In genomic region chr10:60830000-60830399, GRCm38 (mm10) we compare ENCODE assay signal across 8 mouse cellular contexts. TPM values are rescaled to one million over a fixed set of nuclear protein-coding genes. Genes with fewer than 3 reads are reported as not detected.
A peak's percentile ranks its signal among the peaks of the same experiment; 100 is the strongest.
DNase-seq lines count a peak whose midpoint lies in the region; ATAC-seq and TF ChIP-seq lines count a peak whose summit lies in the region.
"Had no signal": no experiment of that assay in that cellular context is flagged by ENCODE, and none has a peak within 500 bp of the region (broad histone marks: within the 10 kb centered on the region; RNA-seq: fewer than 3 reads in every experiment).

No protein-coding gene starts in this region.

- H3K9ac ChIP-seq in lung, postnatal 0 days (replicated peaks; ENCODE audit: low read depth): peak overlapping the region; percentile 86
- peak overlapping the region; percentile 76 for H3K9ac ChIP-seq in forebrain, embryonic 13.5 days
- peak overlapping the region; percentile 79 for H3K9ac ChIP-seq in limb, embryonic 14.5 days (ENCODE audit: low read depth, low read length, severe bottlenecking)
- H3K9ac ChIP-seq in stomach, postnatal 0 days (ENCODE audit: low read length): no peak overlapping the region; the same call in 1 of the 2 replicates

- no peaks in the 10 kb centered on the region for H3K36me3 ChIP-seq in lung, postnatal 0 days (ENCODE audit: insufficient read depth, low read length)
- H3K36me3 ChIP-seq in forebrain, embryonic 13.5 days (ENCODE audit: poor library complexity, severe bottlenecking): no peaks in the 10 kb centered on the region
- no peaks in the 10 kb centered on the region for H3K36me3 ChIP-seq in limb, embryonic 14.5 days (ENCODE audit: control insufficient read depth, insufficient read depth, low read length)
- H3K36me3 ChIP-seq in stomach, postnatal 0 days (ENCODE audit: control insufficient read depth, insufficient read depth, low read length): no peaks in the 10 kb centered on the region

- ATAC-seq in lung, postnatal 0 days: no peak
- no peak for ATAC-seq in forebrain, embryonic 13.5 days
- no peak for ATAC-seq in limb, embryonic 14.5 days (ENCODE audit: low FRiP score, low read depth)
- ATAC-seq in stomach, postnatal 0 days (ENCODE audit: low FRiP score, low TSS enrichment): no peak
- ATAC-seq in CD4-positive, CD25-positive, alpha-beta regulatory T cell, adult 4 months: no peak

- TF ChIP-seq CTCF in lung, postnatal 0 days (IDR thresholded peaks at IDR 0.05): no peak
- TF ChIP-seq CTCF in stomach, postnatal 0 days (IDR thresholded peaks at IDR 0.05; ENCODE audit: low read depth): no peak

- no peak overlapping the region for H3K27ac ChIP-seq in lung, postnatal 0 days (ENCODE audit: low read length)
- no peak overlapping the region for H3K27ac ChIP-seq in forebrain, embryonic 13.5 days
- H3K27ac ChIP-seq in limb, embryonic 14.5 days (replicated peaks; ENCODE audit: low read depth, low read length): no peak overlapping the region
- H3K27ac ChIP-seq in stomach, postnatal 0 days (replicated peaks): no peak overlapping the region

- DNase-seq in lung, postnatal 0 days (ENCODE audit: low spot score): peak; percentile 17
- no peak for DNase-seq in lung, postnatal 4 days
- no peak for DNase-seq in limb, embryonic 14.5 days (ENCODE audit: low spot score)
- no peak for DNase-seq in stomach, postnatal 0 days (ENCODE audit: low spot score)
- no peak for DNase-seq in thymus, postnatal 4 days
- DNase-seq: lung, adult 18-20 months had no signal

- no peaks in the 10 kb centered on the region for H3K9me3 ChIP-seq in lung, postnatal 0 days (ENCODE audit: low read length)
- H3K9me3 ChIP-seq in forebrain, embryonic 13.5 days (replicated peaks): no peaks in the 10 kb centered on the region
- no peaks in the 10 kb centered on the region for H3K9me3 ChIP-seq in limb, embryonic 14.5 days (ENCODE audit: control insufficient read depth, low read length)
- no peaks in the 10 kb centered on the region for H3K9me3 ChIP-seq in stomach, postnatal 0 days (ENCODE audit: control insufficient read depth, low read length)

- 2% methylated on average over 11 of the region's 11 CpGs for WGBS in lung, postnatal 0 days
- WGBS in forebrain, embryonic 13.5 days: under 1% methylated on average over 11 of the region's 11 CpGs
- under 1% methylated on average over 11 of the region's 11 CpGs for WGBS in limb, embryonic 14.5 days
- 1% methylated on average over 11 of the region's 11 CpGs for WGBS in stomach, postnatal 0 days

- peak overlapping the region; percentile 65 for H3K4me3 ChIP-seq in lung, postnatal 0 days (ENCODE audit: low read depth, low read length)
- H3K4me3 ChIP-seq in forebrain, embryonic 13.5 days: peak overlapping the region; percentile 62
- peak overlapping the region; percentile 76 for H3K4me3 ChIP-seq in limb, embryonic 14.5 days (replicated peaks; ENCODE audit: low read length)
- H3K4me3 ChIP-seq in stomach, postnatal 0 days (ENCODE audit: low read depth, low read length): peak overlapping the region; percentile 67

- H3K4me1 ChIP-seq in lung, postnatal 0 days (ENCODE audit: insufficient read depth, low read depth, low read length): peaks cover 31% of the 10 kb centered on the region
- peaks cover 63% of the 10 kb centered on the region for H3K4me1 ChIP-seq in forebrain, embryonic 13.5 days
- H3K4me1 ChIP-seq in limb, embryonic 14.5 days (ENCODE audit: control insufficient read depth, insufficient read depth, low read length): peaks cover 46% of the 10 kb centered on the region
- H3K4me1 ChIP-seq in stomach, postnatal 0 days (replicated peaks; ENCODE audit: control insufficient read depth, insufficient read depth): peaks cover 6% of the 10 kb centered on the region

- H3K4me2 ChIP-seq in lung, postnatal 0 days (replicated peaks; ENCODE audit: low read depth, low read length): peak overlapping the region; percentile 99
- peak overlapping the region; percentile 91 for H3K4me2 ChIP-seq in forebrain, embryonic 13.5 days
- H3K4me2 ChIP-seq in limb, embryonic 14.5 days (replicated peaks; ENCODE audit: low read depth, low read length, severe bottlenecking): peak overlapping the region; percentile 96
- H3K4me2 ChIP-seq in stomach, postnatal 0 days (replicated peaks; ENCODE audit: low read depth): peak overlapping the region; percentile 92

- H3K27me3 ChIP-seq in lung, postnatal 0 days (replicated peaks; ENCODE audit: insufficient read depth, low read length): no peaks in the 10 kb centered on the region
- H3K27me3 ChIP-seq in forebrain, embryonic 13.5 days: peaks cover 63% of the 10 kb centered on the region
- H3K27me3 ChIP-seq in limb, embryonic 14.5 days (ENCODE audit: control insufficient read depth, insufficient read depth, low read length): no peaks in the 10 kb centered on the region; the same call in 1 of the 2 replicates
- no peaks in the 10 kb centered on the region for H3K27me3 ChIP-seq in stomach, postnatal 0 days (ENCODE audit: control insufficient read depth, insufficient read depth, low read length)

- TF ChIP-seq POLR2A in limb, embryonic 14.5 days (IDR thresholded peaks at IDR 0.05; ENCODE audit: borderline replicate concordance, extremely low read depth, insufficient read depth, insufficient read length): no peak

- TF ChIP-seq EP300 in lung, postnatal 0 days (IDR thresholded peaks at IDR 0.05): no peak
- TF ChIP-seq EP300 in stomach, postnatal 0 days (optimal IDR thresholded peaks at IDR 0.05): no peak

RNA-seq across cellular contexts. Expression of gene Unc5b, which starts 1.4 kb away (rescaled TPM):
- polyA plus RNA-seq in lung, postnatal 0 days (2015; fragmentation: Nextera tagmentation; extraction: Ambion mirVana): 3.8 and 4.3 TPM in 2 replicates
- polyA plus RNA-seq in forebrain, embryonic 13.5 days (2015; fragmentation: Nextera tagmentation; extraction: Ambion mirVana): 2.3 and 2.8 TPM in 2 replicates
- polyA plus RNA-seq in limb, embryonic 14.5 days (2012; rRNA removed): 21.8 and 29.6 TPM in 2 replicates
- polyA plus RNA-seq in limb, embryonic 14.5 days (2014; fragmentation: Nextera tagmentation; extraction: Ambion mirVana): 6.2 and 7.0 TPM in 2 replicates
- polyA plus RNA-seq in stomach, postnatal 0 days (2015; fragmentation: Nextera tagmentation; extraction: Ambion mirVana): 3.8 and 4.1 TPM in 2 replicates
- not detected for polyA plus RNA-seq in CD4-positive, CD25-positive, alpha-beta regulatory T cell, adult 4 months (2017; shearing (Covaris generic))
